Mouse (Mus musculus): ENCODE measurements around the gene Mast3. TPM values are rescaled to one million over a fixed set of nuclear protein-coding genes. Genes with fewer than 3 reads are reported as not detected.

Gene Mast3
- total RNA-seq (2021): 100 to 1,000 TPM; 317 to 334 TPM
- long read RNA-seq, experiment 1, full-length matches to known transcripts: 20 of 266 reads
- long read RNA-seq, experiment 1, partial matches to known transcripts: 110 of 266 reads
- long read RNA-seq, experiment 1, other reads (novel, unspliced or antisense): 136 of 266 reads
- long read RNA-seq, experiment 2, full-length matches to known transcripts: 16 of 140 reads
- long read RNA-seq, experiment 2, partial matches to known transcripts: 78 of 140 reads
- long read RNA-seq, experiment 2, other reads (novel, unspliced or antisense): 46 of 140 reads

DNA sequence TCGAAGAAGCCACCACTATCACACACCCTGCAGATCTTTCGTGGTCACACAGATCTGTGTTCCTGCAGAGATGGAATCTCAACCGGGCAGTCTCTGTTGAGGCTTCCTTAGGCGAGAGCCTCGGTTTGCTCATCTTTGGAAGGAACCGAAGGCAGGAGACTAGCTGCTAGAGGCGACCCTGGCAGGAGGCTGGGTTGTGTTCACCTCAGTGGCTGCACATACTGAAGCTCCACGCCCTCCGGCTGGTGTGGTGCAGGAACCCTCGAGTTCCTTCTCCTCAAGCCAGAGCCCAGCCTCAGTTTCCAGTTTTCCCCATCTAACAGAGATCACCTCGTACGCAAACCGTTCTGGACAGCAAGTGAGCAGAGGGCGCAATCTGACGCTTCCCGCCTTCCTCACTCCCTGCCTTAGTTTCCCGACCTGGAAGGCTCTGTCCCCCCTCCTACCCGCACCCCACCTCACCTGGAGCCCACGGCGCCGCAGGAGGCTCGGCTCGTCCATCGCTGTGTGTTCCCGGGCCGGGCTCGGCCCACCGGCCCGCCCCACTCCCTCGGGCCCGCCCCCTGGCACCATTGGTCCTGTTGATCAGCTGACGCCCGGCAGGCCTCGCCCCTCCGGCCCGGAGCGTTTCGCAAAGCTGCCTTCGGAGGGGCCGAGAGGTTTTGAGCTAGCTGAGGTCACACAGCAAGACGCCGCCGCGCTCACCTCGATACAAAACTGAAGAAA is at the start of gene Mast3:
Mast3 (minus strand) TSS at position 574 of the 726 bp plus-strand sequence.
- peak; percentile 85 to 88 for DNase-seq (ENCODE audit: low spot score in 2 of 2)

DNA sequence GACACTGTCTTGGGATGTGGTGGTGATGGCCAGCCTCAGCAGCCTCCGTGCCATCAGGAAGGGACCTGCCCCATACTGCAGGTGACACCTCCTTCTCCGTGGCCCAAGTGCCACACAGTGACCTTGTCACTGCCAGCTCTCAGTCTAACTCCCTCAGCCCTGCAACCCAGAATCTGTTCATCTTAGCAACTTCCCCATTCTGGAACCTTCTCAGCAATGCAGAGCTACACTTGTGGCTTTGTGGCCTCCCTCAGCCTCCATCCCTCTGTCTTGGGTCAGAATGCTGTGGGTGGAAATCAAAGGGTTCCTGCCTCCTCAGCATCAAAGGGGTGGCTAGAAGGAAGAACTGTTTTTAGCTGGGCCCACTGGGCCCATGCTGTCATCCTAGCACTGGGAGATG is 49.0 kb upstream of the Mast3 start:
- DNase-seq (ENCODE audit: low spot score in 2 of 2): no peak

DNA sequence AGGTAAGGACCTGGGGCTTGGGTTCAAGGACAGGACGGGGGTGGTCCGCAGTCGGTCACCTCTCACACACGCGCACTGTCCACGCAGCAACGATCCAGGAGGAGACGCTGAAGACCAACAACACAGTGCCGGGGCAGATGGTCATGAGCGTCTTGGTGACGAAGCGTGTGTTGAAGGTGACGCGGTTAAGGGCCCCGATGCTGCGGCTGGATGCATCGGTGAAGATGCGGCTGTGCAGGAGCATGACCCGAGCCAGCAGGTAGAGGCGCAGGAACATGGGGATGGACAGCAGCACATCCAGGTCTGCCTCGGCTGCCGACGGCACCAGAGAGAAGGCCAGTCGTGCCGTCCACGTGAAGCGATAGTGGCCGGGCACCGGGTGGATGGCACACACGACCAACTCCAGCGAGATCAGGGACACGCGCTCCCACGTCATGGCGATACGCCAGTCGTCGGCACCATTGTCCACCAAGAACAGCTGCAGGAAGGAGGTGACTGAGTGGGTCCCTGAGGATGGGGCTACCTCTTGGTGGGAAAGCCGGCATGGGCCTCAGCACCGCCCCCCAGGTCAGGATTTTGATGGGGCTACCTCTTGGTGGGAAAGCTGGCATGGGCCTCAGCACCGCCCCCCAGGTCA is 47.9 kb upstream of the Mast3 start:
- no peak for DNase-seq (ENCODE audit: low spot score in 2 of 2)

DNA sequence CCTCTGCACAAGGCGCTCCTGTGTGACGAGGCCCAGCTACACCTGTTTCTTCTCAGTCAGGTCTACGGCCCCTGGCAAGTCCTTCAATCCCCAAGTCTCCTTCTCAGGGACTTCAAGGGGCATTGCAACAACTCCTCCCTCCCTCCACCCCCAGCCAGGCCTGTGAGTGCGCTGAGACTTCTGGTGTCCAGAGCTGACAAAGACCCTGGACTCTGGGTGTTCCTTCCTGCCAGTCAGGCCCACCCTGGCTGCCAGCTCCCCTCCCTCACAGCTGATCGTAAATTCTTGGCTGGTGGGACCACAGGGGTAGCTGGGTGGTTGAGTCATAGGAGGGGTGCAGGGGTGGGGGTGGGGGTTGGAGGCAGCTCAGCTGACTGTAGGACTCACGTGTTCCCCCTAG is 47.0 kb upstream of the Mast3 start:
- DNase-seq (ENCODE audit: low spot score in 2 of 2): no peak

DNA sequence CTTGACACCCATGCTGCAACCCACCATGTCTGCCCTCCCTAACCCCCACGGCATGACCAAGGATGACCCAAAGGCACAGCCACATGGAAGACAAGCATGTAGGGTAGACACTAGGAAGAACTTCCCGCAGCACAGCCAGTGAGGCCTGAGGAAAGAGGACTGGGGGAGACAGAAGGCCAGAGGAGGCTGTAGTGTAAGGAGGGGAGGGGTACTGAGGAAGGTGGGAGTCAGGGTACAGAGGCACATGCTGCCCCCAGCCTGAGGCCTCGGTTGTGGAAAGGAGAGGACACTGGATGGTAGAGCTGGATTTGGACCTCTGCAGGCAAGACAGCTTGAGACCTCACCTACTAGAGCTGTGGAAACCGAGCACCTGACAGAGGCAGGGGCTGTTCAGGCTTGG is 46.1 kb upstream of the Mast3 start:
- DNase-seq (ENCODE audit: low spot score in 2 of 2): no peak

DNA sequence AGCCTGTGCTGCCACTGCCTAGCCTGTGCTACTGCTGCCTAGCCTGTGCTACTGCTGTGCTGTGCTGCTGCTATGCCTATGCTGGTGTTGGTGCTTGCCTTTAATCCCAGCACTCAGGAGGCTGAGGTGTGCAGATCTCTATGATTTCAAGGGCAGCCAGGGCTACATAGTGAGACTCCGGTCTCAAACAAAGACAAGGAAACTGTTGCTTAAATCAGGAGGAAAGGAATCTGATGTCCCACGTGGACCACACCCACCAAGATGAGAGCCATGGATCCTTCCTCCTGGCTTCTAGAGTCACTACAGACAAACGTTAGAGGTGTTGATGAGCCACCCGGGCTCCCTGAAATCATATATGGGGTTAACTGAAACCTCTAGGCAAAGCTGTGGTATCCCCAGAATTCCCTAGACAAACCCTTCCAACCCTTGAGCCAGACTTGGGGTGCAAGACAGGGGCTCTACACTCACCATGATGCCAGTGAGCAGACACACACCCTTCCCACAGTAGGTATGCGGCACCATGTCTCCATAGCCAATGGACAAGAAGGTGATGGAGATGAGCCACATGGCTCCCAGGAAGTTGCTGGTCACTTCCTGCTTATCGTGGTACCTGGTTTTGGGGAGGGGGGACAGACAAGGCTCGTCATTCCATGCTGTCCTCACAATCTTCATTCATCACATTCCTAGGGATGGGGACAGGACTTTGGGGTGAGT is 45.4 kb upstream of the Mast3 start:
- no peak for DNase-seq (ENCODE audit: low spot score in 2 of 2)

DNA sequence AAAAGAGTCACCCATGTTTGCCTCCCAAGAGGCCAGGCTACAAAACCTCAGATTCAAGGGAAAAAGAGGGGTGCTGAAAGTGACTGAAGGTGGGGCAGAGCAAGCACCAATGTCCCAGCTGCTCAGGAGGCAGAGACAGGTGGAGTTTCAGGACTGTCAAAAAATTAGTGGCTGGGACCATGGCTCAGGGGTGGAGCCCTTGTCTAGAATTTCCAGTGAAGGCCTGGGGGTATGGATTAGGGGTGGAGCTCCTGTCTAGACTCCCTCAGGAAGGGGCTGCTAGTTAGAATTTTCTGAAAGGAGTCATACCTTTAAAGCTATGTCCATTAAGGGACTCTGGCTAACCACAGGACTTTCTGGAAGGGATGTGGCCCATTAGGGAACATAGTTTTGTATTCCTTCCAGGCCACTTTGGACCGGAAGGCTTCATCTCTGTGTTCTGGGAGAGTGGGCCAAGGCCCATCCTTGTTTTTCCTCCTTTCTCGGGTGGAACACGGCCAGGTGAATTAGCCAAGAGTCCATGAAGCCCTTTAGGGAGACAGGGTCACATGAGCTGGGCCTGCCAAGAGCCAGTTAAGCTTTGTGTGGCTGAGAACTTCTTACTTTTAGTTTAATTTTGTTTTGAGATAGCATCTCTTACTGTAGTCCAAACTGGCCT is 44.6 kb upstream of the Mast3 start:
- DNase-seq (ENCODE audit: low spot score in 2 of 2): no peak

DNA sequence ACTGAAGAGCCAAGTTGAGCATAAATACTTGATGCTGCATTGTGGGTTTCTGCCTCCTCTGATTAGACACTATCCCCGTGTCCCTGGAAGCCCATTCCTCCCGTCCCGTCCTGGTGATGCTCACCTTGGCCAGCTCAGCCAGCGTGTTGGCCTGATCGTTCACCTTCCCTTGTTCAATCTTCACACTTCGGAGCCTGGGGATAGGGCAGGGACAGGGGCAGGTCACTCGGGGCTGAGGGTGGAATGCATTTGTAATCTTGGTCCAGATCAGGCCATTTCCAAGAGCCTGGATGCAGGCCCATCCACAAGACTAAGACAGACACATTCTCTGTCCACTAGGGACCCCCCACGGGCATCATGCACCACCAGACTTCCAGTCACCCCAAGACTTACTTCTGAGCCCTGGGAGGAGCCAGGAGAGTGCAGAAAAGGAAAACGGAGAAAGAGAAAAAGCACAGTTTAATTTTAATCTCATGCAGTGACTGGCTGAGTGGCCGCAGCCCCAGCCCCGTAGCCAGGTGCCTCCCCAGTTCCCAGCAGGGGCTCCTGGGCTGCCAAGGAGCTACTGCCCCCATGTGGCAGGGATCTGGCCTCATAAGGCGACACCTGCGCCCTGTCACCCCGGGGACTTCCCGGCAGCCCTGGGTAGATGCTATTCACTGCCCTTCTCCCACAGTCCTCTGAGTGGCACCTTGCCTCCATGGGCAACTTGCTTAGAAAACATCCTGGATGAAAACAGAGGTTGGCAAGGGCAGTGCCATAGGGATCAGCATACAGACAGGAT is 41.7 kb upstream of the Mast3 start:
- DNase-seq (ENCODE audit: low spot score in 2 of 2): no peak

DNA sequence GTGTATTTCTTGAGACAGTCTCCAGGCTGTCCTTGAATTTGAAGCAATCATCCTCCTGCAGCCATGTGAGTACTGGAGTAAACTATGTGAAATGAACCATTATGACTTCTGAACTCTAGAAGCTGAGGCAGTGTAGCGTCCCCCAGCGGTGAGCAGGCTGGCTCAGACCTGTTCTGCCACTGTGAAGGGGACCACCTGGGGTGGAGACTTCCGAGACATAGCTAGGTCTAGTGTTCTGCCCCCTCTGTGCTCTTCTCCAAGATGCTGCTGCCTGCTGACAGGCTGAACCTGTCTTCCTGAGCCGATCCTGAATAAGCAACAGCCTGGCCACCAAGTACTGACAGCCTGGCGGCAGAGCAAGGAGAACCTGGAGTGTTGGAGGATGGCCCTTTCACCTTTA is 40.3 kb upstream of the Mast3 start:
- no peak for DNase-seq (ENCODE audit: low spot score in 2 of 2)

DNA sequence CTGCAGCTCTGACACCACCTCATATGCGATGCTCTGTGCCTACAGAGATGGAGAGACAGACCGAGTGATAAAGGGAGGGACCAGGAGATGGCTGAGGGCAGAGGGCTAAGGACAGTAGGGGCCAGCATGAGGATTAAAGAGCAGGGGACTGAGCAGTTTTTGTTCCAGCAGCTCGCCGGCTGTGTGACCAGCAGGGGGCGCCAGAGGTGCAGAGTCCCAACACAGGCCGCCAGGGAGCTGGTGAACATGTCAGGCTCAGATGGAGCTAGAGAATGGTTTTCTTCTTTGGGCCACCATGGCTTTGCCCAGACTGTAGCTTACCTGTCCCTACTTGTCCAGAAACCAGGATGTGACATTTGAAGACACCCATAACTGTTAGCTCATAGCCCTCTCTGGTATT is 39.7 kb upstream of the Mast3 start:
- DNase-seq (ENCODE audit: low spot score in 2 of 2): peak; percentile 84 to 92

DNA sequence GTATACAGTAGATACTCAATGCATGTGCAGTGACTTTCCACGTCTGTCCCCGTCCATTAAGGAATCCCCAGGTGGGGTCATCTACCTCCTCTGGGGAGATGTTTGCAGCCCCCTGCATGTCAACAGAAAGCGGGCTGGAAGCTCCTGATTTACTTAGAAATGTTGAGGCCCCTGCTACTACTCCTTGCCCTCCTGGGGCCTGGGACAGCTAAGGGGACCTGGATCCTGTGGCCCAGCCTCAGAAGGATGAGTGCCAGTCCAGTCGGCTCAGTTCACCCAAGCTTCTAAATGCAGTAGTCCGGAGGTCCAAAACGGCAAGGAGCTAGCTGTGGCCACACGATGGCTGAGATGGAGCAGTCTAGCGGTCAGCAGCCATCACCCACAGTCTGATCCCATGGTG is 39.1 kb upstream of the Mast3 start:
- DNase-seq (ENCODE audit: low spot score in 2 of 2): no peak

DNA sequence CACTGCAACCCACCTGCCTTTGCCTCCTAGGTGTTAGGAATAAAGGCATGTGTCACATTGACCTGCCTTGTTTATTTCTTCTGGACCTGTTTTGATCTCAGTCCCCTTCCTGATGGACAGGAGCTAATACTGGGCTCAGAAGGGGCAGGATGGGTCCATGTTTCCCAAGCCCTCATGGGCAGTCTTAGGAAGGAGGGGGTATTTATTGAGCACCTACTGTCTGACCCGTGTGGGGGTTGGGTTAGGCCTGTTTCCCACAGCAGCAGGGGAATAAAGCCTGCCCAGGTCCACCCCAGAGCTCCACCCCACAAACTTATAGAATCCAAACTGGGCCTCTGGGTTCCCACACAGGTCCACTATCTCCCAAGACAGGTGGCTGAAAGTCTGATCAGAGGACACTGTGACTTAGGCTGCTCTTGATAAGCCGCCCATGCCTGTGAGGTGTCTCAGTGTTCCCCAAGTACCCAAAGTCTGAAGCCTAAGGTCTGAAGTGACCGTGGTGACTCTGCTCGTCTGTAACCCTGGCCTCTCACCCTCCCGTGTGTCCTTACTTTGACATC is 38.4 kb upstream of the Mast3 start:
- no peak for DNase-seq (ENCODE audit: low spot score in 2 of 2)

DNA sequence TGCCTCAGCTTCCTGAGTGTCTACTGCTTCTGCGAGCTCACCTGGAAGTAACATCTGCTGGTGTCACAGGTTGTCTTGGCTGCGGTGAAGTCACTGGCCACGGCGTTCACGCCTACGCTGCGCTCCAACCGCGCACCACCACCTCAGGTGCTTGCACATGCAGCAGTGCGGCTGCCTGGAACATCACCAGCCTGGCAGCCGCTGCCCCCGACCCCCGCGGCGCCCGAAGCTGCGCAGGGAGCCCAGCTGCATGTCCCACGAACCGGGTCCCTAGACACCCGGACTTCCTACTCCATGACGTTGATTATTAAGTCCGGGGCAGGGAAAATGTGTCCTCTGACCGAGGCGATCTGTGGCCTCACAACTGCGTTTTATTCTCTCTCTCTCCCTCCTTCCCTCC is 37.6 kb upstream of the Mast3 start:
- DNase-seq (ENCODE audit: low spot score in 2 of 2): no peak

DNA sequence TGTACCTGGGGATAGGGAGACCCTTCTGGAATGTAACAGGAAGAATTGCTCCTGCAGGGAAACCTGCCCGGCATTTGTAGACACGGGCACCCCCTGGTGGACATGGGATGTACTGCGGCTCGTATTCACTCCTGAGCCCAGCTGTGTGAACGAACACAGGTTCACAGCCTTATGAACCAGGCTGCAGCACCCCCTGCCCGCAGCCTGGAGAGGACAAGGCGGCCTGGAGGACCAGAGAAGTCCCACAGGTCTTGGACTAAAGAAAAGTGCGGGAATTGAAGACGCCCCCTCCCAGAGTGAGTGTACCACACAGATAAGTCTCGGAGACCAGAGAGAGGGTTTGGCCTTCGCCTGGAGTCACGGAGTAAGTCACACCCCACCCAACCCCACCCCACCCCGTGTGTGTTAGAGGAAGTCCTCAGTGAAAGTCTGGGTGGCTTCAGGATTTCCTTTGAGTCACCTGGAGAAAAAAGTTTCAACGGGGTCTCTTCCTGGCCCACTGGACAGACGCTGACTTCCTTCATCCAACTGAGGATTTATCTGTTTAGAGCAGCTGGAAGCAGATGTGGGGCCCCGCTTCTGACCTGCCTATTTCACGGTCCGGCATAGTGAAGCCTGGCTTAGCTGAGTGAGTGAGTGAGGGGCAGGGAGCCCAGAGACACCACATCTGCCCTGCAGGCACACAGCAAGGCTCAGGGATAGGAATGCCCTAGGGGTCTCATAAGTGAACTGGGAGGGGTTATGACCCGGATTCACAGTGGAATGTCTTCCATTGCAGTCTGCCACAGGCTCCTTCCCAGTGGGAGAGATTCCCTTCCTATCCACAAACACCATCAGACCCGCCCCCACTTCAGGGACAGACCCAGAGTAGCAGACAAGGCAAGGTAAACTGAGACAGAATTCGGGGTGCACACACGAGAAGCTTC is 36.6 kb upstream of the Mast3 start:
- peak; percentile 90 to 94 for DNase-seq (ENCODE audit: low spot score in 2 of 2)

DNA sequence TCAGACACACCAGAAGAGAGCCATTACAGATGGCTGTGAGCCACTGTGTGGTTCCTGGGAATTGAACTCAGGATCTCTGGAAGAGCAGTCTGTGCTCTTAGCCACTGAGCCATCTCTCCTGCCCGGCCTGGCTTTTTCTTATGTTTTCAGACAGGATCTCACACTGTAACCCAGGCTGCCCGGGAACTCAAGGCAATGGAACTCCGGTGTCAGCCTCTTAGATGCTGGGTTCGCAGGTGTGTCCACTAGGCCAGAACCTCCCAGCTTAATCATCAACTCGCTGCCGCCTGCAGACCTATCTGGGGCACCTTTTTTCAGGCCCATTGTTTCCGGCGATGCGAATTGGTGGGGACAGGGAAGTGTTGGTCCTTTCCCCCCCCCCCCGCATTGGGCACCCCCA is 35.7 kb upstream of the Mast3 start:
- no peak for DNase-seq (ENCODE audit: low spot score in 2 of 2)

DNA sequence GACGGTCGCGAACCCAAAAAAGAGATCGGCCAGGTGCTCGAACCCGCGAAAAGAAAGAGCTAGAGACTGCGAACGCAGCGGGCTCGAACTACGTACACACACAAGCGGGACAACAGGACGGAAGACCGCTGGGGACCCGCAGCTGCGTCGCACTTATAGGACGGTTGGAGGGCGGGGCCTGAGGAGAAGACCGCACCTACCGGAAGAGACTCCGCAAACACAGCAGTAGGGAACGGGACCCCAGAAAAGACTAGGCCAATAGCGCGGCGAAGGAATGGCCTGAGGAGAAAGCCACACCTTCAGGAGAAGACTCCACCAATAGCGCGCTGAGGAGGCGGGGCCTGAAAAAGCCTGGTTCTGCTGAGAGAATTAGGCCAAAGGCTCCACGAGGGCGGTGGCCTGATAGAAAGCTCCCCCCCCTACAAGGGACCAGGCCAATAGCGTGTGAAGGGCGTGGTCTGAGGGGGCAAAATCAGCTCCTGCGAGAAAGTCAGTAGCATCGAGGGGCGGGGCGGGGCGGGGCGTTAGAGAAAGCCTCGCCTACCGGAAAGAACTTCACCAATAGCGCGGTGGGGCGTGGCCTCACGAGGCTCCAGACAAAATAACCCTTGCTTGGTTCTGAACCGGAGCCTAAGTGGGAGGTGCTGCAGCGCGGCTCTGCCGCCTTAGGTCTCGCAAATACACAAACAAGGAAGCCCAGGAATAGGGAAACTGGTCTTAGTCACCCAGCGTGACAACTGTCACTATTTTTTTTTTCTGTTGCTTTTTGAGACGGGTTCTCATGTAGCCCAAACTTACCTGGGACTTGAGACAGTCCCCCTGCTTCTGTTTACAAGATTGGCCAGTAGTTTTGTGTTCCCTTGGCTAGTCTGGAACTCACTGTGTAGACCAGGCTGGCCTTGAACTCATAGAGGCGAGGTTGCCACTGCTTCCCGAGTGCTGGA is 34.8 kb upstream of the Mast3 start, which contains the start of gene Arrdc2:
Arrdc2 (minus strand) TSS at position 313 of the 944 bp plus-strand sequence.
- peak; percentile 94 to 97 for DNase-seq (ENCODE audit: low spot score in 2 of 2)

DNA sequence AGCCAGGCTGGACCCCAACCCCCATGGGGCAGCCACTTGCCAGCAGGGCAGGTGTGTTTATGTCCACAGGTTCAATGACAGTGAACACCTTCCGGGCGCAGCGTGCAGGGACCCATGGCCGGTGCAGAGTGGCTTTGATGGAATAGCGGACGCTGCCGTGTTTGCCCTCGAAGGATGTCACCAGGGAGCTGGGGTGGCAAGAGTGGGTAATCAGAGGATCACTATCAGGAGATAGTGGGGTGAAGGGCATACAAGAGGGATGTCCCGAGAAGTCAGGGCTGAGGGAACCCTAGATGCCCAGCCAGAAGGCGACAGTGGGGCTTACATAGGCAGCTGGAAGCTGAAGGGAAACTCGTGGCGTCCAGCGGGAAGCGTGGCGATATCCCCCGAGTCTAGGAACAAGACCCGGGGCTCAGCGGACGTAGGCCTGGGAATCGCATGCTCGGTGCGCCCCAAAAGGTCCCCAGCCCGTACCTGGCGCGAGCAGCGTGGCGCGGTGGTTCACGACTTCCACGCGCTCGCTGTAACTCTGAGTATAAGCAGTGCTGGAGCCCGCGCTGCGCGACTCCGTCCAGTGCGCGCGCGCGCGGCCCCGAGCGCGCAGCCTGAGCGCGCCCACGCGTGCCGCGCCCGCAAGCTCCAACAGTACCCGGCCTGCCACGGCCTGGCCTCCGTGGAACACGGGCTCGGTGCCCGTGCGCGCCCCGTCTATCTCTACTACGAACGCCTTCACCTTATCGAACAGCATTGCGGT is 34.0 kb upstream of the Mast3 start:
- no peak for DNase-seq (ENCODE audit: low spot score in 2 of 2)
